Mouse (Mus musculus) embryonic fibroblast, embryonic 13.5 days (primary cell): Measurements from ENCODE around the gene Sptbn2.

ENCODE experiments used
- CTCF ChIP-seq: IDR thresholded peaks from 2 replicates; pipeline ENCODE4 v1.5.1; 2011; ENCODE audit warnings: mild to moderate bottlenecking, control low read depth, low read length, moderate library complexity, borderline replicate concordance; ENCODE audit not compliant: insufficient read depth
- POLR2A ChIP-seq: IDR thresholded peaks from 2 replicates; pipeline ENCODE4 v1.6.1; 2011; ENCODE audit warnings: low read depth, mild to moderate bottlenecking, control low read depth, low read length, moderate library complexity

DNA sequence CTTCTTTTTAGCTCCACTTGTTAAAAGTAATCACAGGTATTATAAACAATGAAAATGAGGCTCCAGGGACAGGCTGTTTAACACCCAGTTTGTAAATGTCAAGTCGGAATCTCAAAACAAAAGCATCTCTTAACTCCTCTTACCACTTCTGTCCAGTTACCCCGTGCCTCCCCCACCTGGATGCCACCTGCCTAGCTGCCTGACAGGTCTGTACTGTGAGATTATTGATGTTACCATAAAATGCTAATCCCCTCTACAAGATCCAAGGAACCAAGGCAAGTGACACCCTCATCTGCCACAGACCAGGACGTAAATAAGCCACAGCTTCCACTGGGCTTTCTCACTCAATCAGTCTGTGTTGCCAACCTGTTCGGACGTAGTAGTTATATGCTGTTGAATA lies 11.1 kb upstream of the Sptbn2 start:
- TF ChIP-seq CTCF (no peak), POLR2A (no peak)
